Mouse (Mus musculus): ENCODE measurements around the gene Arhgap33. TPM values are rescaled to one million over a fixed set of nuclear protein-coding genes. Genes with fewer than 3 reads are reported as not detected.
A peak's percentile ranks its signal among the peaks of the same experiment; 100 is the strongest.

Arhgap33 gene
- total RNA-seq, 2 experiments from 2014 or later, result 101 to 119 TPM

DNA sequence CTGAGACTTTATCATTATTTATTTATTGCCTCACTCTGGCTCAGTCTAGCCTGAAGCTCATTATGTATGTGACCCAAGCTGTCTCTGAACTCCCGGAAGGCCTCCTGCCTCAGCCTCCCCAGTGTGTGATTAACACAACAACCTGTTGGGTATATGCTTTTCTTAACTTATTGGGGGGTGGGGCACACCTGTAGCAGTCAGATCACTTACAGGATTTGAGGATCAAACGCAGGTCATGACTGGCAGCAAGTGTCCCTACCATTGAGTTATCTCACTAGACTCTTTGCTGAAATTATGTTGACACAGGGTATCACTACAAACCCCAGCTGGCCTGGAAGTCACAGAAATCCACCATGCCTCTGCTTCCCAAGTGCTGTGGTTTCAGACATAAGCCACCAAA lies 25.4 kb upstream of the Arhgap33 start:
- no peak for TF ChIP-seq CTCF (conservative IDR thresholded peaks at IDR 0.05)
- DNase-seq (ENCODE audit: low spot score in 2 of 2), result no peak
- Histone ChIP-seq H3K27ac (peak overlapping the region; percentile 81), H3K4me3 (peak overlapping the region; percentile 32; the same call in 1 of the 2 replicates)

GRCm38 (mm10) chr7:30559443-30559954 lies 24.6 kb upstream of the Arhgap33 start, which contains the start of gene Lin37:
Gene Lin37 (minus strand): TSS chr7:30559838.
- Histone ChIP-seq H3K27ac (peak within 1 kb of the TSS; percentile 92), H3K4me3 (peak within 1 kb of the TSS; percentile 79)
- TF ChIP-seq CTCF (conservative IDR thresholded peaks at IDR 0.05), result 0 out of 2 replicates have a peak, but pooled peaks have one; percentile 21
- DNase-seq (ENCODE audit: low spot score in 2 of 2), result peak; percentile 97 to 100

GRCm38 (mm10) chr7:30558656-30559442 lies 24.0 kb upstream of the Arhgap33 start:
- no peak for DNase-seq (ENCODE audit: low spot score in 2 of 2)
- peak overlapping the region; percentile 92 for H3K27ac ChIP-seq
- TF ChIP-seq CTCF (conservative IDR thresholded peaks at IDR 0.05), result no peak
- H3K4me3 ChIP-seq, result peak overlapping the region; percentile 79

DNA sequence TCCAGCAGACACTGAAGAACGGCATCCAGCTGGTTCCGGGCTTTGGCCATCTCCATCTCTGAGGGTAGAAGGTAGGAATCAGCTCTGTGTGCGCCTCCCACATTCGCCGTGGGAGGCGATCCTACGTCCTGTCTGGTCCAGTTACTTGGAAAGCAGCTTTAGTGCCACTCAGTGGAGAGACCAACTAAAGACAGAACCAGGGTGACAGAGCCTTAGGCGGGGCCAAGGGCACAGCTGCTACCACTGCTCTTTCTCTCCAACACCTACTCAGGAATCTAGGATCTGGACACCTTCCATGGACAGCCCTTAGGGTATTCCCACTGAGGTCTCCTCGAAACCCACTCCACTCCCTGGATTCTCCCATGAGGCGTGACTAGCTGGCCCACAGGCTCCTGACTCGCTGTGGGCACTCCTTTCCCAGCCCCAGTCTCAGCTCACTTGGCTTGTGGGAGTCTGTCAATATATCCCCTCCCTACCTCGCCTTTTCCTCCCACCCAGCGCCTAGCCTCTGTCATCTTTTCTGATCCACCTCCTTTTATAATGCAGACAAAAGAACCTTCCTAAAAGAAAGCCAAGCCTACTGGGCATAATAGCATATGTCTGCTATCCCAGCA lies 23.1 kb upstream of the Arhgap33 start:
- no peak for TF ChIP-seq CTCF (conservative IDR thresholded peaks at IDR 0.05)
- peak overlapping the region; percentile 92 for H3K27ac ChIP-seq
- peak overlapping the region; percentile 79 for H3K4me3 ChIP-seq
- DNase-seq (ENCODE audit: low spot score in 2 of 2), result no peak

DNA sequence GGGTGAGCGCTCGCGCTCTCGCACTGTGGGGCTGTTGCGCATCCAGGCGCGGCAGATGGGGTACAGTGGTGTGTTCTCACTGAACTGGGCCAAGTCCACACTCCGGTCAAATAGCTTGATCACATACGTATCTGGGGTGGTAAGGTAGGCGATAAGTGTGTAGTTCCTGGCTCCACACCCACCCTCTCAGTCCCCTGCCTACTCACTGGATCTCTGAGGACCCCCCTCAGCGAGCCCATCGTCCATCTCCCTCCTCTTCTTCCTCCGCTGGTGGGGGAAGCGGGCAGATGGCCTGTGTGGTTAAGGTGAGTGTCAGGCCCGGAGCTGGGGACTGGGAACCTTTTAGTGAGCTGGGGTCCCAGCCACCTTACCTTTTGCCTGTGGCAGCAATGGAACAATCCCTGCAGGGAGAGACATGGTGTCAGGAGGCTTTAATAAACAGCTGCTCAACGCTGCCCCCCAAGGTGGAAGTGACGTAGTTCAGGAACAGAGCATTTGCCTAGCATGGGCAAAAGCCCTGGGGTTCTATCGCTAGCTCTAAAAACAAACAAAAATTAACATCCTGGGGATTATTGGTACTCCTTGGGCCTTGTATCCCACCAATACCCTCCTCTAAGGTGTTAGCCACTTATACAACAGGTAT lies 22.2 kb upstream of the Arhgap33 start:
- Histone ChIP-seq H3K27ac (no peak overlapping the region; the same call in 1 of the 2 replicates), H3K4me3 (no peak overlapping the region)

DNA sequence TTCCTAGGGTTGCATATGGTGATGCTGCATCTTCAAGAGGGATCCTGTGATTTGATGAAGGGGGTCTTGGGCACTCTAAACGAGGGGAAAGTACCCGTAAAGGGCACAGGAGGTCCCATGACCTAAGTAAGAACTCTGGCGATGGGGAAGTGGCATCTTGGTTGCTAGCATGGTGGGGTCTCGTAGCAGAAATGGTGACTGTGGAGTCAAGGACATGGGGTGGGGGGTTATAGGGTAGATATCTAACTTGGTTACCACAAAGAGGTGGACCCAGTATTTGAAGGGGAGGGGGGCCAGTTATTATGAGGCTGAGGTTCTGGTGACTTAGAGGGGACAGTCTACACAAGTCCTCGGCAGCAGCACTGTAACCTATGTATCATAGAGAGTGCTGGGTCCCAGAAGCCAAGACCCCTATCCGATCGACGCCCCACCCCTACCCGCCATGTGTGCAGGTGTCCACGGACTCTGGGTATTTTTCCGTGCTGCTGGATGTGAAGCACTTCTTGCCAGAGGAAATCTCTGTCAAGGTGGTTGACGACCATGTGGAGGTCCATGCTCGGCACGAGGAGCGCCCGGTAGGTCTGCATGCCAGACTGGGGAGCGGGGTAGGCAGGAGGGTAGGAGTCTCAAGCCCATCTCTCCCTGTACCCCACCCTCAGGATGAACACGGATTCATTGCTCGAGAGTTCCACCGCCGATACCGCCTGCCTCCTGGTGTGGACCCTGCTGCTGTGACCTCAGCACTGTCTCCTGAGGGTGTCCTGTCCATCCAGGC lies 19.1 kb upstream of the Arhgap33 start:
- Histone ChIP-seq H3K4me3 (no peak overlapping the region), H3K27ac (peak overlapping the region; percentile 97; the same call in 1 of the 2 replicates)
- DNase-seq (ENCODE audit: low spot score in 2 of 2), result no peak
- no peak for TF ChIP-seq CTCF (conservative IDR thresholded peaks at IDR 0.05)

More for the DNA sequence above, 22.2 kb upstream of the Arhgap33 start:
- no peak for DNase-seq (ENCODE audit: low spot score in 2 of 2)
- TF ChIP-seq CTCF (conservative IDR thresholded peaks at IDR 0.05), result peak; percentile 57

GRCm38 (mm10) chr7:30553021-30553589 lies 18.2 kb upstream of the Arhgap33 start:
- Histone ChIP-seq H3K27ac (peak overlapping the region; percentile 97), H3K4me3 (peak overlapping the region; percentile 69)
- TF ChIP-seq CTCF (conservative IDR thresholded peaks at IDR 0.05), result no peak; the same call in 1 of the 2 replicates
- DNase-seq (ENCODE audit: low spot score in 2 of 2), result no peak

DNA sequence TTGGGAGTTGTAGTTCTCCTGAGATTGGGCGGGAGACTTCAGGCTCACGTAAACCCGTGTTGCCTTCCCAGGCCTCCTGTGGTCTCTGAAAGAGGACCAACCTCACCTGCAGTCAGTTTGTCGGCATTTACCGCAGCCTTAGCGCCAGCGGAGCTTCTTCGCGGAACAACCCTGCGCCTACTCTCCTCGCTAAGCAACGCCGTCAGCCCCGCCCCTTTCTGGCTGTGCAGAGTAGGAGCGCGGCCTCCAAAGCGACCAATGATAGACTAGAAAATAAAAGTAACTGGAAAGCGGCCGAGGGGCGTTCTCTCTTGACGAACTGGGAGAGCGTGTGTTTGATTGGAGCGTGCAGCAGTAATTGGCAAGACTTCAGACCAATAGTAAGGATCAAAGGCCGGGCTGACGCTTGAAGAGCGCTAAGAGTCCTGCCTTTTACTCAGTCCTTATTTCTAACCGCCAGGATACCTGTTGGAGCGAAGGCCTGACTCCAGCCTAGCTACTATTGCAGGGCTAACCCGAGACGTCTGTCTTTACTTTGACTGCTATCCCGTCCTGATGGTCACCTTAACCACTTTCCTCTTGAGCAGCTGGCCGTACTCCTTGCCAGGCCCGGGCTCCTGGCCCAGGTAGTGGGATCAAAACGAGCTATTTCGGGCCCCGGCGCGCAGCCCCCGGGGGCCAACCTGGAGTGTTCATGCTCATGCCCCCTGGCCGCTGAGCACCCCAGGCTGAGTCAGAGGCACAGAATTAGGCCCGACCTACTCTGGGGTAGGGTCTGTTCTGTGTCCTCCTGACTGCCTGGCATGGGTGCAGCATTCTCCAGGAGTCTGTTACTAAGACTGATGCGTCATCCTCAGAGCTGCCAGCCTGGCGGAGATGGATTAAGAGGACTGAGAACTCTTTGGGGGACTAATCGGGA lies 17.5 kb upstream of the Arhgap33 start, which contains the start of the genes Hspb6 and Proser3:
Hspb6 (plus strand) TSS at position 77 of the 919 bp plus-strand sequence.
Proser3 (minus strand) TSS at position 198 of the 919 bp plus-strand sequence.
- H3K27ac ChIP-seq, result peak within 1 kb of the TSS; percentile 97
- 0 out of 2 replicates have a peak, but pooled peaks have one; percentile 26 for TF ChIP-seq CTCF (conservative IDR thresholded peaks at IDR 0.05)
- H3K4me3 ChIP-seq, result peak within 1 kb of the TSS; percentile 69
- DNase-seq (ENCODE audit: low spot score in 2 of 2), result peak; percentile 93 to 98

GRCm38 (mm10) chr7:30551445-30552101 lies 16.7 kb upstream of the Arhgap33 start:
- H3K27ac ChIP-seq, result peak overlapping the region; percentile 97
- peak overlapping the region; percentile 69 for H3K4me3 ChIP-seq
- no peak for DNase-seq (ENCODE audit: low spot score in 2 of 2)
- TF ChIP-seq CTCF (conservative IDR thresholded peaks at IDR 0.05), result peak; percentile 85

GRCm38 (mm10) chr7:30550603-30551002 lies 15.7 kb upstream of the Arhgap33 start:
- no peak for DNase-seq (ENCODE audit: low spot score in 2 of 2)
- TF ChIP-seq CTCF (conservative IDR thresholded peaks at IDR 0.05), result no peak
- no peak overlapping the region for H3K4me3 ChIP-seq
- H3K27ac ChIP-seq, result no peak overlapping the region

All from layer of hippocampus, adult 2 months (tissue).